Mouse (Mus musculus): ENCODE measurements around the gene Tkt. TPM values are rescaled to one million over a fixed set of nuclear protein-coding genes. Genes with fewer than 3 reads are reported as not detected.
"Not testable (repeated sequence)": the region's sequence is repeated elsewhere in the genome, so short reads cannot be mapped to it uniquely, and the experiment has no call there.

Tkt gene
- total RNA-seq, 2 experiments from 2014 or later, result 160 to 180 TPM

- no peak for TF ChIP-seq CTCF (IDR thresholded peaks at IDR 0.05)
- no peak for DNase-seq (ENCODE audit: extremely low spot score in 1 of 2, low spot score in 2 of 2)
- H3K27ac ChIP-seq, result no peak overlapping the region
- H3K4me3 ChIP-seq, result no peak overlapping the region
- intact Hi-C loops (cut with DNase I), result no loop called here
Measured at GRCm38 (mm10) chr14:30531431-30531830, 16.7 kb upstream of the Tkt start.

- Histone ChIP-seq H3K27ac (no peak overlapping the region), H3K4me3 (no peak overlapping the region)
- no peak for DNase-seq (ENCODE audit: extremely low spot score in 1 of 2, low spot score in 2 of 2)
- intact Hi-C loops (cut with DNase I), result no loop called here
- TF ChIP-seq CTCF (IDR thresholded peaks at IDR 0.05), result no peak
Measured at GRCm38 (mm10) chr14:30531896-30532295, 16.3 kb upstream of the Tkt start.

GRCm38 (mm10) chr14:30533780-30534450, 14.2 kb upstream of the Tkt start:
- Histone ChIP-seq H3K27ac (no peak overlapping the region), H3K4me3 (no peak overlapping the region)
- intact Hi-C loops (cut with DNase I), result no loop called here
- TF ChIP-seq CTCF (IDR thresholded peaks at IDR 0.05), result no peak
- DNase-seq (ENCODE audit: extremely low spot score in 1 of 2, low spot score in 2 of 2), result no peak

GRCm38 (mm10) chr14:30541541-30541940, 6.6 kb upstream of the Tkt start:
- H3K4me3 ChIP-seq, result no peak overlapping the region
- DNase-seq (ENCODE audit: extremely low spot score in 1 of 2, low spot score in 2 of 2), result peak; percentile 42 to 59
- intact Hi-C loops (cut with DNase I), result no loop called here
- H3K27ac ChIP-seq, result no peak overlapping the region
- no peak for TF ChIP-seq CTCF (IDR thresholded peaks at IDR 0.05)

- H3K27ac ChIP-seq; DNase-seq (ENCODE audit: extremely low spot score in 1 of 2, low spot score in 2 of 2); intact Hi-C loops (cut with DNase I); H3K4me3 ChIP-seq: not testable (repeated sequence)
Measured at GRCm38 (mm10) chr14:30543331-30543730, 4.8 kb upstream of the Tkt start.

GRCm38 (mm10) chr14:30548965-30549776, 1.0 kb downstream of the Tkt start:
- intact Hi-C loops (cut with DNase I), result loop anchor here (2.0 kb wide), 1 partner anchor 24 kb away; no protein-coding TSS in a partner anchor
- TF ChIP-seq CTCF (IDR thresholded peaks at IDR 0.05), result no peak; the same call in 1 of the 2 replicates
- peak overlapping the region; percentile 95 for H3K27ac ChIP-seq
- peak; percentile 91 to 94 for DNase-seq (ENCODE audit: extremely low spot score in 1 of 2, low spot score in 2 of 2)
- peak overlapping the region; percentile 80 for H3K4me3 ChIP-seq

GRCm38 (mm10) chr14:30549777-30550149, 1.6 kb downstream of the Tkt start:
- intact Hi-C loops (cut with DNase I), result loop anchor here (2.0 kb wide), 1 partner anchor 23 kb away; no protein-coding TSS in a partner anchor
- peak overlapping the region; percentile 80 for H3K4me3 ChIP-seq
- peak overlapping the region; percentile 95 for H3K27ac ChIP-seq
- no peak for TF ChIP-seq CTCF (IDR thresholded peaks at IDR 0.05)
- no peak for DNase-seq (ENCODE audit: extremely low spot score in 1 of 2, low spot score in 2 of 2)

GRCm38 (mm10) chr14:30550232-30551070, 2.3 kb downstream of the Tkt start:
- no peak for DNase-seq (ENCODE audit: extremely low spot score in 1 of 2, low spot score in 2 of 2)
- Histone ChIP-seq H3K27ac (no peak overlapping the region), H3K4me3 (peak overlapping the region; percentile 80)
- no peak for TF ChIP-seq CTCF (IDR thresholded peaks at IDR 0.05)
- intact Hi-C loops (cut with DNase I), result no loop called here

GRCm38 (mm10) chr14:30551509-30551908, 3.4 kb downstream of the Tkt start:
- intact Hi-C loops (cut with DNase I), result no loop called here
- no peak overlapping the region for H3K4me3 ChIP-seq

GRCm38 (mm10) chr14:30551981-30552380, 3.8 kb downstream of the Tkt start:
- no peak overlapping the region for H3K27ac ChIP-seq
- intact Hi-C loops (cut with DNase I), result no loop called here
- TF ChIP-seq CTCF (IDR thresholded peaks at IDR 0.05), result no peak
- H3K4me3 ChIP-seq, result no peak overlapping the region
- no peak for DNase-seq (ENCODE audit: extremely low spot score in 1 of 2, low spot score in 2 of 2)

More at GRCm38 (mm10) chr14:30551509-30551908, 3.4 kb downstream of the Tkt start:
- H3K27ac ChIP-seq, result no peak overlapping the region
- TF ChIP-seq CTCF (IDR thresholded peaks at IDR 0.05), result no peak
- no peak for DNase-seq (ENCODE audit: extremely low spot score in 1 of 2, low spot score in 2 of 2)

GRCm38 (mm10) chr14:30553185-30553584, 5.0 kb downstream of the Tkt start:
- DNase-seq (ENCODE audit: extremely low spot score in 1 of 2, low spot score in 2 of 2), result no peak
- H3K4me3 ChIP-seq, result no peak overlapping the region
- intact Hi-C loops (cut with DNase I), result no loop called here

GRCm38 (mm10) chr14:30556651-30557050, 8.5 kb downstream of the Tkt start:
- Histone ChIP-seq H3K4me3 (no peak overlapping the region), H3K27ac (no peak overlapping the region)
- no peak for TF ChIP-seq CTCF (IDR thresholded peaks at IDR 0.05)
- intact Hi-C loops (cut with DNase I), result no loop called here
- DNase-seq (ENCODE audit: extremely low spot score in 1 of 2, low spot score in 2 of 2), result no peak

More at GRCm38 (mm10) chr14:30553185-30553584, 5.0 kb downstream of the Tkt start:
- H3K27ac ChIP-seq, result no peak overlapping the region
- TF ChIP-seq CTCF (IDR thresholded peaks at IDR 0.05), result no peak

All from left cerebral cortex, adult 2 months (tissue).